Mouse (Mus musculus) regulatory T cell (primary cell): ENCODE results near the gene Carhsp1.

Experiments
- in situ Hi-C: fragments of 300-600 bp; cut with MboI, MseI; formaldehyde crosslinking; loops from one replicate; pipeline ENCODE4 v1.15.1; 2025; ENCODE audit warnings: high pct_unique_total_duplicates

Carhsp1 gene

DNA sequence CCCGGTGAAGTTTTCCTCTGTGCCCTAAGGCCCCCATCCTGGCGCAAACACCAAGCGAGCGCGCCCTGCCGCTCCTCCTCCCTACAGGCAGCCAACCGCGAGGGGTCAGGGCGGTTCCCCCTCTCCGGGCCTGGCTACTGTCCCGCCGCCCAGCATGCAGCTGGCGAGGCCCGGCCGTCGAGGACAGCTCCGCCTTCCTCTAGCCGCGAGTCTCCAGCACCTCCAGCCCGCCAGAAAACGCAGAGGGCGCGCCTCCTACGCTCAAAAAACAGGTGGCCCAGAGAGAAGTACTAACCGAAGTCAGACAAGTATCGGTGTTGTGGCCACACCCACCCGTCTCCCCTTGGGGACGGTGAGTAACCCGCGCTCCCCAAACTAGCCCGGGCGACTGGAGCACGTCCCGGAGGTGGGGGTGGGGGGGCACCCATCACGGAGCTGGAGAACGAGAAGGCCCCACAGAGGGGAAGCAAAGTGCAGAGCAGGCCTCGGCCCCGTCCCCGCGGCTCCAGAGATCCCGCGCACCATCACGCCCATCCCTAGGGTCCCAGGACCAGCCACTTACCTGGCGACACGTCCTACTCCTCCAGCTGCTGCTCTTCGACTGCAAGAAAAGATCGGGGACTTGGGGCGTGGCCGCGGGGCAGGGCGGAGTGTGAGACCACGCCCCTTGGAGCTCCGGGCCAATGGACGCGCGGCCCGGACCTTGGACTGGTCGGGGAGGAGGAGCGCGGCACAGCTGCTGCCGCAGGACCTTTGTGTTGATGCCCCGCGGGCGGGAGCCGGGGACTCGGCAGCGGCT is at the start of gene Carhsp1:
Carhsp1 (minus strand) TSS at position 605 of the 799 bp plus-strand sequence.
- in situ Hi-C loops, result no loop called here

DNA sequence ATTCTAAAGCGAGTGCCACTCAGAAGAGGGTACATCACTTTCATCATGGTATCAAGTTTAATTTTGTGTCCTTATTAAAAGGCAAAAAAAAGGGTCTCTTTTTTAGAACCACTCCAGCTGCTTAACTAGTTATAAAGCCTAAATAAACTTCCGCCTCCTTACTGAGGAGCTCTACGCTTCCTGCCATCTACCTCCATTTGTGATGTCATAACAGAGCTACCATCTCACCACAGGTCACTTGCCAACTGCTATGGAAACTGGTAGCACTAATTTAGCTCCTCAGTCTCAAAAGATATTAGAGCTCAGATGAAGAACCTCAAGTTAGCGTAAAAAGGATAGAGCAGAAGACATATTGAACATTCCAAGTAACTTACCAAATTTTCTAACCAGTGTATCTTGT is 48.5 kb upstream of the Carhsp1 start:
- in situ Hi-C loops, result no loop called here

DNA sequence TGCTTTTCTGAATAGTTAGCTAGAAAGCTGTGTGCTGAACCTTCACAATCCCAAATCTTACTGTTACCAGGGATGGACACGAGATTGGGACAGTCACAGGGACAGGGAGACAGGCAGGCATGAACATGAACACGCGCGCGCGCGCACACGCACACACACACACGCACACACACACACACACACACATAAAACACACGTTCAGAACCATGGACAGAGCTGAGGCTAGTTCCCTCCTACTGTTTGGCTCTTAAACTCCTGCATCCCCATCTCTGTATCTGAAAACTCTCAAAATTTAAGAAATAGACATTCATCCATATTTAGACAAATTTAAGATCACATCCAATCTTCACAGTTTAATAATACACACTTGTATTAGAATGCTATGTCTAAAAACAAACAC is 45.8 kb upstream of the Carhsp1 start:
- in situ Hi-C loops, result no loop called here

DNA sequence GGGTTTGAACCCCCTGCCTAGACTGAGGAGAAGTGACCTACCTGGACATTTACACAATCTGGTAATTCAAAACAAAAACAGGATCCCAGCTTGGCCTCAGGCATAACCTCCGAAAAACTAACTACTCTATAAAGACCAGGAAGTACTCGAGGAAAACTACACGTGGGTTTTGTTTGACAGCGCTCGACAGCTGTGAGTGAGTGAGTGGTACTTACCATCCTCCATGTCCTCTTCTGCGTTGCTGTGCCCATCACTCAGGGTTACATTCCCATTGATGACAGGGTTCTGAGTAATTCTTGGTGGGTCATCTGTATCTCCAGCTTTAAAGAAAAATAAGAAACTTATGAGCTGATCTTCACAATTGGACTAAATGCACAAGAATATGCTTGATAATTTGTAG is 44.3 kb upstream of the Carhsp1 start:
- in situ Hi-C loops, result no loop called here

DNA sequence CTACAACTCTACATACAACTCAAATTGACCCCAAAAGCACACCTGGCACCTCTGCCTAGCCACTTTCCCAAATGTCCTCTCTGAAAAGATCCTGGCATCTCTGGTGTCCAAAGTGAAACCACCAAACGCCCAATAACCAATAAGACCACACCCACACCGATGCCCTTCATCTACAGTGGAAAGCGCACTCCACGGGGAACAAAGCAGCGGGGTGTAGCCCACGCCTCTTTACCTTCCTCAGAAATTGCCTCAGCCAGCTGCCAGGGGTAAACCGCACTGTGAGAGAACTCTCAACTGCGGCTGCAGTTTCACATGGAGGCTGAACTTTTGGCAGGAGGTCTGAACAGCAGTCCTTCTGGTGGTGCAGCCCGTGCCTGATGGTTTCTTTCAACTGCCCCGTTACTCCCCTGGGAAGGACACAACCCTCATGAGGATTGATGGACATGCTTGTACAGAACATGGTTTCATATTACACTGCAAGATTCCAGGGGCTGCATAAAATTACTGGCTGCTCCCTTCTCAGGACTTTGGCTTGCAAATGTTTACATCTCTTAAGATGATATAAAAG is 43.6 kb upstream of the Carhsp1 start:
- in situ Hi-C loops, result no loop called here

DNA sequence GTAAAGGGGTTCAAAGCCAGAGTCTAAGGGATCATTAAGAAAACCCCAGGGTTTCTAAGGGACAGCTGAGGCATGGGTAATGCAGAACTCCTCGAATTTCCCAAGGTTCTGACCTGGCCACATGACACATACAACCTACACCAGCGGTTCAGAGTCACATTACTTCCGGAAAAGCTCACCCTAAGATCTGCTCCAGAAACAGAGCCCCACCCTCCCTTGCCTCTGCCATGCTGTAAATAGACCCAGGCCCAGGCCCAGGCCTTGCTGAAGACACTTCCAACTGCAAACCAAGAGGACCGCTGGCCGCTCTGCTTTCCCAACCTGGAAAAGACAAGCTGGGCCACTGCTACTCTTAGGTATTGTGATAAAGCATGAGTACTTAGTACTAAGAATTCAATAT is 42.9 kb upstream of the Carhsp1 start:
- in situ Hi-C loops, result no loop called here

DNA sequence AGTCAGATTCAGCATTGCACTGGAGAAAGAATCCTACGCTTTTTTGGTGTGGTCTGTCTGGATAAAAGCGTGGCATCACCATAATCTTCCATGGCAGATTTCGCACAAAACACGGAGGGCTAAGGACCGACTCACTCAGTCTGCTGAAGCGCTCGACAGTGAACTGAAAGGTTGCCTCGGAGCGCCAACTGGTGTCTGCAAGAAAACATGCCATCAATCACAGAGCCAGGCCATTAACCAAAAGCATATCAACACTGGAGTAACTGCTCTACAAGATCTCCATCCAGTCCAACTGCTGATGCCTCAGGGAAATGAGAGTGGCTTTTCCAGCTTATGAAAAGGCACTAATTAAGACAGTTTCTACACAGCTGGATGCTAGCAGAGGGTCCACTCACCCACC is 40.0 kb upstream of the Carhsp1 start:
- in situ Hi-C loops, result no loop called here

DNA sequence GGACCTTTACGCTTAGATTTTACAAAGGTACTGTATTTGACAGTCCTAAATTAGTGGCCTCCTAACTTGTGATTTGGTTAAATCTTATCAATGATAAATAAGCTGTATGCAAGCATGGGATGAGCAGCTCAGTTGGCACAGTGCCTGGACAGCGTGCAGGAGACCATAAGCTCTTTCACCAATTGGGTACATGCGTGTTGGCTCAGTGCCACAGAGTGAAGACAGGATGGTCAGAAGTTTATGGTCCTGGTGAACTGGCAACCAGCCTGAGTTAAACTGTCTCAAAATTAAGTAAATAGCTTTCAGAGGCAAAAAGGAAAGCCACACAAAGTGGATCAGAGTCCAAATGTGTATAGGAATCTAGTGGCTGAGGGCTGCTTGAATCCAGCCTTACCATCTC is 28.6 kb upstream of the Carhsp1 start:
- in situ Hi-C loops, result no loop called here

DNA sequence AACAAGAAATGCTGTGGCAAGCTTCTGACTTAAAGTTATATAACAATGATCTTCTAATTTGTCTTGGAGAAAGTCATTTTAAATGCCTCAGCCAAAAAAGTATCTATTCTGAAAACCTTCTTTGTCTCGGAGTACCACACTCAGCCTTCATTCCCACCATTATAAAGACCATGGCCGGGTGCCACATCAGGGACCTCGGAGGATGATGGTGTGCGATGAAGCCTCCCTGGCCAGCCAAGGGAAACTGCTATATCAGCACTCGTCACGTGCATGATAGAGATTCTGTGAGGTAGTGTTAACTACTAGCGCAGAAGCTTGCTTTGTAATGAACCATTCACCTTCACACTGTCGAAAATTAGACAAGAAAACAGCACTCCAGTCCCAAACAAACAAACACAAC is 27.6 kb upstream of the Carhsp1 start:
- in situ Hi-C loops, result no loop called here

DNA sequence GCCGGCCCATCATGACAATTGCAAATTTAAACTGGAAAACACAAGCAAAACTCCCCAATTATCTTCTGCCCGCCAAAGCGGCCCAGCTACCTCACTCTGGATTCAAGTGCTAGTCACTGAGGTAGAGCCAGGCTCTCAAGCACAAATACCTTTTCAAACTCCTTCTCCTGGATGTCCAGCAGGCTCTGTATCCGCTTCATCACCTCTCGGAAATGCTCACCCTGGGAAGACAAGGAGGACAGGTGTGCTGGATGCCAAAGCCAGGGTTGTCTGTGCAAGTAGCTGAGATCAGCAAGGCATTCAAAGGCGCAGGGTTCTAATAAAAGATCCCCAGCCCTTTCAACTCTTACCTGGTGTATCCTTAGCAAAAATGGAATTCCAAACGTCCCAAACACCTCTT is 19.3 kb upstream of the Carhsp1 start:
- in situ Hi-C loops, result no loop called here

DNA sequence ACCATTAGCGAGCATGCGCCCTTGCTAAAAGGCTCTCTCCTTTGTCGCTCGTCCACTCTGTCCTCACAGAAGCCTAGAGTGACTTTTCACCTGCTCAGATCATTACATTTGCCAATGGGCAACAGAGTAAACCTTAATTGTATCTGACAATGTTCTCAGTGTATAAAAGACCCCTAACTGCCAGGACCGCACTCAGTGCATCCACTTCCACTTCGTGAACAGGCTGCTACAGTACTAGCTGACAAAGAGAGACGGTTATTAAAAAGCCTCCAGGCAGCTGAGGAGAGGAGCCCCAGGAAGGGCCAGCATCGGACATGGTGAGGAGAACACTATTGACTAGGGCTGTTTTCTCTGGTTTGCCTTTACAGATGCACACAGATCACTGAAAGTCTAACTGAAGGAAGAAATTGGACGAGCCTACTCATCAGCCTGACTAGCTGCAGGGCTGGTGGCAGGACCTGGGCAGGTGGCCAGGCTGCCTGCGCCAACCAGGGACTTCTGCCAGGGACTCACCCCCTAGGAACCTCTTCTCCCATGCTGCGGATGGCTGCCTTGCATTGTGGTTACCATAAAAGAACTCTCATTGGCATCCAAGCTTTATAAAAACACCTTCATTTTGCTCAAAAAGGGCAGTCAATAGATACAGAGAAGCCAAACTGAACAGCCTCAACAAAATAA is 18.2 kb upstream of the Carhsp1 start:
- in situ Hi-C loops, result loop anchor here (5.0 kb wide), 1 partner anchor 77 kb away; no protein-coding TSS in a partner anchor

DNA sequence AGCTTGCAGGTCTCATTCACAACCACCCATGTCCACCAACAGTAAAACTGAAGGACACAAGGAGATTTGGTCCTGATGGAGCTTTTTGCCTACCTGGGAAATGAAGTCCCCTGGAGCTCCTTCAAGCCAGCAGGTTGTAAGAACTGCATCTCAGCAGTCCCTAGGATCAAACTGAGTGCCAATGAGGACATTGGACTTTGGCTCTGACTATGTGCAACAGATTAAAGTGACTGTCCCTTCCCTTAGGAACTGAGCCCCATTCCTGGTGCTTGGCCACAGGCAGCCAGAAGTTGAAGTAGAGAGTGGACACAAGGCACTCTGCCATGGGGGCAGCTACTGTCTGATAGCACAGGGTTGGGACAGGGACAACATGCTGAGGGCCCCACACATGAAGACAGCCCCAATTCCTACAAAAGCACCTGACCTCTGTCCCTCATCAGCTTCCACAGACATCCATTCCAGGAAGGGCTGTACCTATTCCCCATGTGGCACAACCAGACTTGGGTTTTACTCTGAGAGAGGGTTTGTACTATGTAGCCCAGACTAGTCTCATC is 15.7 kb upstream of the Carhsp1 start:
- in situ Hi-C loops, result loop anchor here (5.0 kb wide), 1 partner anchor 80 kb away; no protein-coding TSS in a partner anchor

DNA sequence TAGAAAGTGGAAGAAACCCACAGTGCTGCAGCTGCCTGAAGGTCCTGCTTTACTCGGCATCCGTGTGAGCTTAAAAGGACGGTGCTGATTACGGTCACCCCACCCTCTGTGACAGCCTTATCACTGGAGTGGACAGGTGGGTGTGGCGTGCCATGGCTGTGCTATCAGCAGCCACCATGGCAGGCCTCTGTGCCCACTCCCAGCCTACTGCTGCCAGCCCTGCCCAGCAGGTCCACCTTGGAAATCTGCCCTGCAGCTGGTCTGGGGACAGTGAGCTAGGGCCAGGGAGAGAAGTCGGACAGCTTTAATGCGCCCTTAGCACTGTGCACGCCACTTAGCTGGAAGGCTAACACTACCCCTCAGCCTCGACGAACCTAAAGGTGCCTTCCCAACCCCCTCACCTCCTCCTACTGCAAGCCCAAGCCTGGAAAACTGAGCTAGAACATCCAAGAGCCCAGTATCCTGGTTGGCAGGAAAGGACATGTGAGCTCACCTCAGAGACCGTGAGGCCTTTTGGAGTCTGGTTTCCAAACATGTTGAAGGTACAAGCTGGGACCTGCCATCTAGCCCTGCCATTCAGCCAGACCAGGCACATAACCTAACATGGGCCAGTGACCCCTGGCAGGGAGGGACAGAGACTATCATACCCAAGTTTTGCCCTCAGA is 15.0 kb upstream of the Carhsp1 start:
- in situ Hi-C loops, result loop anchor here (5.0 kb wide), 1 partner anchor 80 kb away; no protein-coding TSS in a partner anchor

DNA sequence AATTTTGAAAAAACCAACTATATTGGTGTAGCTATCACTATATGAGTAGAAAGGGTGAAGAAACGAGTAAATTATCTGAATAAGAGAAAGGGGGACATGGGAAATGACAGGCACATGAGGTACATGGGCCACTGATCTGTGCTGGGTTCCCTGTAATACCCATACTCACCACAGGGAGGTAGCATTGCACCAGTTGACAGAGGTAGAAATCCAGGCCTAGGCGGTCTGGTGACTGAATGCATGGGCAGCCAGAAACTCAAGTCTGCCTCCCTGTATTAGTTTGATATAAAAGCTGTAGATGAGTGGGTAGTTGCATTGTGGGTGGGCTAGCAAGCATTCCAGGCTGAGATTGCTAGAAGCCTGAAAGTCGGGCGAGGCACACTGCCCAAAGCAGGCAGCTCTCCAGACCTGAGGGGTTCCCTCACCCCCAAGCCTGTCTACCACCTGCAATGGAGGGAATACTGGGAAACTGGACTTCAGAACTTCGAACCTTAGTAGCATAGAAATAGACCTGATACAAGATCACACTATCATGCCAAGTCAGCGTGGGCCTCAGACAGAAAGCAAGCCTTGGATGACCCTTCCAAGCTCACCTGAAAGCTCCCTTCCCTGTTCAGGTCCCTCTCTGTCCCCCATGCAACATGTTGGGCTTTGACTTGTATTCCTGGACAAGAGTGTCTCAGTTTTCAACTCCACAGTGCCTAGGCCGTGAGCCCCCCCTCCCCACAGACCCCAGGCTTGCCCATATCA is 14.3 kb upstream of the Carhsp1 start:
- in situ Hi-C loops, result loop anchor here (5.0 kb wide), 1 partner anchor 81 kb away; no protein-coding TSS in a partner anchor

DNA sequence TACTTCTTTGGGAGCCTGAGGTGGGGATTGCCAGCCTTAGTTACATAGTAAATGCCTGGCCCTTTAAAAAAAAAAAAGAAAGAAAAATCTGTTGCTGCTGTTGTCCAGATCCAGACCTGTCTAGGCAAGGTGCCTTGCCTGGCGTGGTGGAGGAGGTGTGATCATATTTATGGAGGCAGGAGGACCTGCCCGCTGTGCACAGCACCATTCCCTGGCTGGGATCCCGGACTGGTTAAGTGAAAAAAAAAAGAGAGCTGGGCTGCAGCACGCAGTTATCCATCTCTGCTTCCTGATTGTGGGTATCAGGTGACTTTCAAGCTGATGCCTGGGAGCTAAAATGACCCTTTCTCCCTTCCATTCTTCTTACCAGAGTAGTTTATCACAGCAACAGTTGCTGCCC is 13.1 kb upstream of the Carhsp1 start:
- in situ Hi-C loops, result loop anchor here (5.0 kb wide), 1 partner anchor 82 kb away; no protein-coding TSS in a partner anchor

DNA sequence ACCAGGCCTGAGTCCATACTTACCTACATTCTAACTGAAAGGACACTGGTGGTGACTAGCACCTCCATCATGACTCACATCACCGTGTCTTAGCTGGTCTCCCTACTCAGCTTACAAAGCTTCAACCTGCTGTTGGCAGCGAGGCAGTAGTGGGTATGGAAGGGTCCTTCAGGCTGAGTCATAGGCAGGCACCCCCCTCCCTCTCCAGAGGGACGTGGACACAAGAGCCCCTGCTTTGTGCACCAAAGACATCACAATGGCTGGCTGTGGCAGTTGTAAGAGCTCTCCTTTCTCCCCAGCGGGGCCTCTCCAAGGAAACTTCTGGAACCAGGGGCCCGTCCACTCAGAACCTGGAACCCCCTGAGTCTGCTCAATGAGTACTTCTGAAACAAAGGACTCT is 8.5 kb upstream of the Carhsp1 start, which contains the start of gene Gm5767:
Gm5767 (plus strand) TSS at position 301 of the 400 bp plus-strand sequence.
- in situ Hi-C loops, result loop anchor here (5.0 kb wide), 1 partner anchor 188 kb away; no protein-coding TSS in a partner anchor

DNA sequence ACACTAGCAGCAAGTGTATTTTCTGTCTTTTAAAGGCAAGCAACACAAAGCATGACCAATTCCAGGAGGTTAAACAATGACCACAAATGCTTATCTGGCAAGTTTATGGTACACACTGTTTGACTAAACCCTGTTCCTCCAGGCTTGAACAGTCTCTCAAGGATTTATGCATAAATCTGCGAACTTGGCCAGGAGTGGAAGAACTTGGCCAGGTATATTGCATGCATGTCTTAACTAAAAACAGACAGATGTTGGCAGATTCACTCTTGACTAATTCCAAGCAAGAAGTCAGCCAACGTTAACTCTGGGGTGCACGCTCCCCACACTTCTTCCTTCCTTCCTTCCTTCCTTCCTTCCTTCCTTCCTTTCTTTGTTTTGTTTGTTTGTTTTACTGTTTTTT is 7.8 kb upstream of the Carhsp1 start:
- in situ Hi-C loops, result loop anchor here (5.0 kb wide), 2 partner anchors 187 to 272 kb away; no protein-coding TSS in a partner anchor

DNA sequence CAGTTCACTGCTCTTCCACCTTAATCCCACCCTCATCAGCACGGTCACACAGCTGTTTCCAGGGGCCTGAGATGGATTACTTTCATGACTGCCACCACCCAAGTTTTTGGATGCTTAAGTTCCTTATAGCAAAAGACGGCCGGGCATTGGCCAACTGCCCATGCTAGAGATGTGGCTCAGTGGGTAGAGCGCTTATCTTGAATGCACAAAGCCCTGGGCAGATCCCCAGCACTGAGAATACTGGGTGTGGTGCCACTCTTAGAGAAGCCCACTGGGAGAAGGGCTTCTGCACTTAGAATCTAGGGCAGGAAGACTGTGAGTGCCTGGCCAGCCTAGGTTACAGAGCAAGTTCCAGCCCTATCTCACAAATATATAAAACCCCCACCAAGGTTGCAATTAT is 6.7 kb upstream of the Carhsp1 start:
- in situ Hi-C loops, result loop anchor here (5.0 kb wide), 1 partner anchor 271 kb away; no protein-coding TSS in a partner anchor

DNA sequence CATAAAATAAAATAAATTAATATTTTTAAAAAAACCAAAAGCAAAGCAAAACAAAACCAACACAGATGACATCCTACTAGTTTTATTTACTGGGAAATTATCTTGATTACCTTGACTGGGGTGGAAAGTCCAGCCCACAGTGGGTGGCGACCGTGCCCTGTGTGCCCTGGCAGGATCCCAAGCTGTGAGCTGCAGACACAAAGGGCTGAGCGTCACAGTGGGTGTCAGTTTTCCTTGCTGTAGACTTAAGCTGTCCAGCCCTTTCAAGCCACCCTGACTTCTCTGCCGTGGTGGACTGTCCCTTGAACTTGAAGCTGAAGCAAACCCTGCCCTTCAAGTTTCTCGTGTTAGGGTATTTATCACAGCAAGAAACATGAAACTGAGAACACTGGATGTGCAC is 6.1 kb upstream of the Carhsp1 start:
- in situ Hi-C loops, result loop anchor here (5.0 kb wide), 1 partner anchor 271 kb away; no protein-coding TSS in a partner anchor

DNA sequence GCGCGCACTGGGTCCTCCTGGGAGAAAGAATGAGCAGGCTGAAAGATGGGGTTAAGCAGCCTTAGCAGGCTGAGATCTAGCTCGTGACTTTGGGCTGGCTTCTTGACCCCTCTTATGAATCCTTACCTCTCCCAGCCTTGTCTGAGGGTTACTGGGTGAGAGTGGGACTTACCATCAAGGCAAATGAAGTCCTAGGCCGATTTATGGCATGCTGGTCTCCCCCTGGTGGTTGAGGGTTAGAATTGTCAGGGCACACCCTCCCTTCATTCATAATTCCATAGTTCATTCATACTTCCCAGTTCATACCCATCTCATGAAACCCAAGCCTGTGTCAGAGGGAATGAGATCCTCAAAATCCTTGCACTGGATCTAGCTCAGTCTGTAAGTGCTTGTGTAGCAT is 4.8 kb upstream of the Carhsp1 start:
- in situ Hi-C loops, result loop anchor here (5.0 kb wide), 1 partner anchor 269 kb away; no protein-coding TSS in a partner anchor
